Mouse (Mus musculus): ENCODE results near the gene Minpp1.

Gene Minpp1

GRCm38 (mm10) chr19:32485681-32486105, at the start of gene Minpp1:
TSS of gene Minpp1 (plus strand) at chr19:32485769.
- peak; percentile 79 for DNase-seq (ENCODE audit: low read depth)

- no peak for DNase-seq (ENCODE audit: low read depth)
Observed at GRCm38 (mm10) chr19:32439356-32439755, 46.2 kb upstream of the Minpp1 start.

DNA sequence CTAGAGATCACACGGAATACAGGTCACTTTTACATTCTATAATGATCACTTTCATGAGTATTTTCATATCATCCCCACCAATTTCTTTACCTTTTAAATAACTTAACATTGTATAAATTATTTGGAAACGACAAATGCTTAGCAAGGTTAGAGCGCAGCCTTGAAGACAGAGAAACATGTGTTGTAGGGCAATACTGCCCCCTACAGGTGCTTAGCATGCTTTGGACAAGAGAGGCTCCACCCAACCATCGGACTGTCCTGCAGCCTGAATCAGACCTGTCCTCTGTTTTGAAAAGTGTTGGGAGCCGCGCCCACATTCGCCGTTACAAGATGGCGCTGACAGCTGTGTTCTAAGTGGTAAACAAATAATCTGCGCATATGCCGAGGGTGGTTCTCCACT, 44.0 kb upstream of the Minpp1 start:
- peak; percentile 77 for DNase-seq (ENCODE audit: low read depth)

- DNase-seq (ENCODE audit: low read depth) = no peak
Observed at GRCm38 (mm10) chr19:32448931-32449330, 36.6 kb upstream of the Minpp1 start.

DNA sequence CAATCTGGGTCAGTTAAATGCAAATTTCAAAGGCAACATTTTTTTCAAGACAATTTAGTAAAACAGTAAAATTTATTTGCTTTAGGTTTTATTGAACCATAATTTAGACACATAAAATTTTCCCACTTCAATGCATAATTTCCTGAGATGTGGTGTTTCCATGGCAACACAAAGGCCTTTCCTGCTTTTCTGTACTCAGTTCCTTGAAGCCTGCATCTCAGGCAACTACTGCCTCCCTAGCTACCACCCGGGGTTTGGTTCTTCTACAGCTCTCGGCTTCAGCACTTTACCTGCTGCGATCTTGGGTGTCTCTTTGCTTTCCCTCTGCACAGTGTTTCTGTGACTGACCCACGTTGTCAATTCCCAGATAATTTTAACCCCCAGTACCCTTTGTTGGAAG, 33.3 kb upstream of the Minpp1 start:
- no peak for DNase-seq (ENCODE audit: low read depth)

GRCm38 (mm10) chr19:32456744-32457143, 28.8 kb upstream of the Minpp1 start:
- no peak for DNase-seq (ENCODE audit: low read depth)

DNA sequence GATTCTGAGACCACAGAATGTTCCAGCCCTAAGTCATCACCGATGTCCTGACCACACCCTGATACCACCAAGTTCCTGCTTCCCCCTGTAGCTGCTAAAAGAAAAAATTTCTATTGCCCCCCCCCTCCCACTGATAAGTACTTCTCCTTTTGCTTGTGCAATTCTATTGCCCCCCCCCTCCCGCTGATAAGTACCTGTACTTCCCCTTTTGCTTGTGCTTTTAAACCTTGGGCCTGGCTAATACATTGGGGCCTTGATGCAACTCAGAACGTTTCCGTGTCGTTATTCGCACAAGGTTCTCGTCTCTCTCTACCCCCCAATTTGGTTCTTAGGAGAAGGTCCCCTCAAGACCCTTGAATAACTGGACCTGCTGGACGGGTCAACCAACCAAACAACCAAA, 27.9 kb upstream of the Minpp1 start:
- DNase-seq (ENCODE audit: low read depth) = peak; percentile 63

- no peak for DNase-seq (ENCODE audit: low read depth)
Observed at GRCm38 (mm10) chr19:32463037-32463436, 22.5 kb upstream of the Minpp1 start.

- no peak for DNase-seq (ENCODE audit: low read depth)
Observed at GRCm38 (mm10) chr19:32465228-32465627, 20.3 kb upstream of the Minpp1 start.

DNA sequence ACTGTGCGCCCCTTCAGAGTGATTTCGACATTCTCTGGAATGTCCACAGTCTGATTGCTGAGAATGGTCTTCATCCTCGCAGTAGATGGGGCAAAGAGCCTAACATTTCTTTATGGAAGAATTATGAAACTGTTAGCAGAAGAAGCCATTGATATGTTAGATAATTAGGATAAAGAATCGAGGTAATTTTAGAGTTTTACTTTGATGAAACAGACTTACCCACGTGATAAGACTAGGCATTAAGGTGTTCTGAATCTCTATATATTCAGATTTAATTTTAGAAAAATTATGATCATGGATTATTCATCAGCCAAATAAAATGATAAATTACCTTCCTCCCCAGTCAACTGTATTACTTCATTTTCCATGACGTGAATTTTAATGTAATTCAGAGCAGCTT, 19.1 kb upstream of the Minpp1 start, which contains the start of gene Rpl9-ps6:
TSS of gene Rpl9-ps6 (minus strand) at position 101 of the 400 bp plus-strand sequence.
- no peak for DNase-seq (ENCODE audit: low read depth)

DNA sequence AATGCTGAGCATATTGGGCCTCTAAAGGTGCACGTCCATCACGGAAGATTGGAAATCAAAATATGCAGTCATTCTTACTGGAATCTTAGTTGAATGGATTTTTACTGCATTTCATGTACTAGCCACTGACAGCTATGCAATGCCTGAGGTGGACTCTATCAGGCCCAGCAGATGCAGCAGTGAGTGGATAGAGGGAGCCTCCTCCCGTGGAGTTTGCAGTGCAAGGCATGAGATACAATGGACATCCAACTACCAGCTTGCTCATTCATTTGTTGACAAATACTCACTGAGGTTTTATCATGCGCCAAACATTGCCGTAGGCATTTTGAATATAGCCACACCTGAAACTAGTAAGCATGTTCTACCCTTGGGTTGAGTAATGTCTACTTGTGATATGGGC, 18.2 kb upstream of the Minpp1 start:
- DNase-seq (ENCODE audit: low read depth) = no peak

- peak; percentile 81 for DNase-seq (ENCODE audit: low read depth)
Observed at GRCm38 (mm10) chr19:32470059-32470497, 15.5 kb upstream of the Minpp1 start.

DNA sequence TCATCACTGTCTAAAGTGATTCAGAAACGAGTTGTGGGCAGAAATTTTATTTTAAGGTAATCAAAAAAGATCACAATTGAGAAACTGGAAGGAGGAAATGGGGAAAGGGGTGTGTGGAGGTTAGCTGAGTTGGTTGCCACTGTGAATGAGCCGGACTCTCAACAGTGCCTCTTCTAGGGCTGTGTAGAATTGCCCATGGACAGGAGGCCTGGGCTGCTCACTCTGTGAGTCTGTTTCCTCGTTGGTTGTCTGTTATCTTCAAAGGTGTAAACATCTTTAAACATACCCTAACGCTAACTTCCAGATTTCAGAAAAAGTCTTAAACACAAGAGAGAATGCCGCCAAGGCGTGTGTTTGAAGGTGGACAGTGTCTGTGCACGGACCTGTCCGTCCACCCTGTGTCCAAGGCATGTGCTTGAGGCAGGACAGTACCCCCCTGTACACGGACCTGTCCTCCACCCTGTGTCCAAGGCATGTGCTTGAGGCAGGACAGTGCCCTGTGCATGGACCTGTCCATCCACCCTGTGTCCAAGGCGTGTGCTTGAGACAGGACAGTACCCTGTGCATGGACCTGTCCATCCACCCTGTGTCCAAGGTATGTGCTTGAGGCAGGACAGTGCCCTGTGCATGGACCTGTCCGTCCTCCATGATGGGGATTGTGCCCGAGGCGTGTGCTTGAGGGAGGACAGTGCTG, 14.9 kb upstream of the Minpp1 start:
- DNase-seq (ENCODE audit: low read depth) = no peak

DNA sequence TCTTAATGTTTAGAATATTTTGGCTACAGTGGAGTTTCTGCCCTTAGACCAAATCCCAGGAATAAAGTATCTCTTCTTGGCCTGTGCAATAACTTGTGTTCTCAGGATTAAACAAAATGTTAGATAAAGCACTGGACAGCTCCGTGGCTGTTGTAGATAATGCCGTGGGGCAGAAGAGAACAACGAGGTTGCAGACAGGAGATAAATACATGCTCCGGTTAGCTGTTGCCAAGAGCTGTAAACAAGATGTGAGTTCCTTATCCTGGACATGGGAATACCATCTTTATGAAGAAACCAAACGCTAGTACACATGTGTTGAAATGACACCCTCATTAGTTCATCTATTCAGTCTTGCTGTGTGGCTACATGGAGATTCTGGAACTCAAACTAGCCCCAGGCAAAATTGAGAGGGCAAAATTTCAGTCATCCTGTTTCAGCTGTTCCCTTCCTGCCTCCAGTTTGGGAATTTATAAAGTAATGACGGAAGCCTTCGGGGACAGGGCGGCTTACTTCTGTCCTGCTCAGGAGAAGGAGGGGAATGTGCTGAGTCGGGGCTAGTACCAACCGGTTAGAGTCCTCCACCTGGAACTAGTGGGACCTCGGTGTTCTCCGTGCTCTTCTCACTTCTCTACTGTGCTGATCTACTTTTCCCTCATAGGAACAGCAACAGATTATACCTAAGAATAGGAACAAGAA, 9.4 kb upstream of the Minpp1 start:
- no peak for DNase-seq (ENCODE audit: low read depth)

DNA sequence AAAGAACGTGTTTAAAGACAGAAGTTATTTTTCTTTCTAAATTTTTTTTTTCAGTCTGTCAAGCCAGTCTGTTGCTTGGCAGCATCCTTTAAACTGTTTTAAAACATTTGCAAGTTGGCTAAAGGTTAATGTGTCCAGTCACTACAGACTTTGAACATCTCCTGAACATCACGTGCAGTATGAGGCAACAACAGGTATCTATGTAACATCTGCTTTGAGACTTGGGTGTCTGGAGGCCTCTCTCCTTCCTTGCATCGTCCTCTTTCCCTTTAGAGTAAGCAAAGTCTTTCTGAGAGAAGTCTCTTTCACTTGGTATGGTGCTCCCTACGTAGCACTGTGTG, 8.9 kb upstream of the Minpp1 start:
- no peak for DNase-seq (ENCODE audit: low read depth)

GRCm38 (mm10) chr19:32480255-32480654, 5.3 kb upstream of the Minpp1 start:
- DNase-seq (ENCODE audit: low read depth) = no peak

DNA sequence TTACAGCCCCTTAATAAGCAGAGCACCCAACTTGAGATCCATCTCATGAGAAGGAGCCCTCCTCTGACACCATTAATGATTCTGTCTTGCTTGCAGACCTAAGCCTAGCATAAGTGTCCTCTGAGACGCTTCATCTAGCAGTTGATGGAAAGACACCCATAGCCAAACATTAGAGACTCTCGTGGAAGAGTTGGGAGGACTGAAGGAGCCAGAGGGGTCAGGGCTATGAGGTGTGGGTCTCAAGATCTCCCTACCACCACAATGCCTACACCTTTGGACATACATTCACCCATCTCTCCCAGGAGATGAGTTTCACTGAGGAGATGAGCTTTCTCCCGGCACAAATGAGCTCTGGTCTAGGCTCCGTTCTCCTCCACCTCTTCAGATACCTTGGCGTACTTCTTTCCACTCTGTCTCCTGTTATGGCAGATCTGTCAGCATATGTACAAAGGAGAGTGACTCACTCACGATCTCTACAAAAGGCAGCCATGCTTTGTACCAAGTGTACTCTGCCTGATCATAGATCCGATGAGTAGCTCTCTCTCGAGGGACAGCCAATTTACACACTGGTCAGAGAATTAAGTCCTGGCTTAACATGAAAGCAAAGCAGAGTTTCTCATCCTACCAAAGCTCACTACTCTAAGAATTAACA, 4.7 kb upstream of the Minpp1 start:
- DNase-seq (ENCODE audit: low read depth) = no peak

GRCm38 (mm10) chr19:32481511-32481910, 4.1 kb upstream of the Minpp1 start:
- DNase-seq (ENCODE audit: low read depth) = no peak

GRCm38 (mm10) chr19:32484941-32485660, 468 bp upstream of the Minpp1 start:
- peak; percentile 67 for DNase-seq (ENCODE audit: low read depth)

- DNase-seq (ENCODE audit: low read depth) = peak; percentile 70
Observed at GRCm38 (mm10) chr19:32486106-32486724, 646 bp downstream of the Minpp1 start.

DNA sequence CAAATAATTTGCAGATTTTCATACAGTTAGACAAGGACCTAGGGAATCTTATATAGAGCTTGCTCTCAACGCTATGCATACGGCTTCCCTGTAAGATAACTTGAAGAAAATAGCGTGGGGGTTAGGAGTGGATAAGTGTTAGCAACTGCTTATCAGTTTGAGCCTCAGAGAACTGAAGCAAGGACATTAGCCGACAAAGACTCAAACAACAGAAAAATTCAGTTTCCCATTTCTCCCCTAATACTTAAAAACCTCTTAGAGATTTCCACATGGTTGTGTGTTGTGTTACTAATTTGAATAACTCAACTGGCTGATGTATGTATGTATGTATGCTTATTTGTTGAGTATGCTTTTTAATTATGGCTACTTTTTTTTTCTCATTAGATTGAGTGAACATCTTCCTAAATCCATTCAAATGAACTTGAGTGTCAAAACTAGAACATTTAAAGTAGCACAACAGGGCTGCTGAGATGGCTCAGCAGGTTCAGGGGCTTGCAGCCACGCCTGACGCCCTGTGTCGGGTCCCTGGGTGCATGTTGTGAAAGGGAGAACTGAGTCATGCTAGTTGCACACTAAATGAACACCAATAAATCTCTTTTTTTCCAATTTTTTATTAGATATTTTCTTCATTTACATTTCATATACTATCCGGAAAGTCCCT, 2.2 kb downstream of the Minpp1 start:
- peak; percentile 18 for DNase-seq (ENCODE audit: low read depth)
